Mouse (Mus musculus) left cerebral cortex, postnatal 36 days (tissue): ENCODE results near the gene Gsta4. TPM values are rescaled to one million over a fixed set of nuclear protein-coding genes. Genes with fewer than 3 reads are reported as not detected.
"Not testable (repeated sequence)": the region's sequence is repeated elsewhere in the genome, so short reads cannot be mapped to it uniquely, and the experiment has no call there.

ENCODE experiments used
- DNase-seq, 2 experiments: peaks; one replicate each; pipeline ENCODE4 v3.0.0; 2021 to 2022; ENCODE audit warnings: low spot score in 2 of 2, mixed read lengths in 1 of 2
- intact Hi-C: fragments of 180-260 bp; cut with DNase I; formaldehyde crosslinking; loops from one replicate; pipeline ENCODE4 v1.15.1; 2025
- total RNA-seq, 2 experiments: library from RNA; stranded (reverse); gene quantifications; 2 replicates each; pipeline ENCODE4 v1.2.3; 2021

Gsta4 gene
- total RNA-seq, 2 experiments from 2014 or later = 32.4 to 35.9 TPM

- DNase-seq = no peak
- intact Hi-C loops = no loop called here
Observed at GRCm38 (mm10) chr9:78223221-78223902, 40.8 kb downstream of the Gsta4 start.

DNA sequence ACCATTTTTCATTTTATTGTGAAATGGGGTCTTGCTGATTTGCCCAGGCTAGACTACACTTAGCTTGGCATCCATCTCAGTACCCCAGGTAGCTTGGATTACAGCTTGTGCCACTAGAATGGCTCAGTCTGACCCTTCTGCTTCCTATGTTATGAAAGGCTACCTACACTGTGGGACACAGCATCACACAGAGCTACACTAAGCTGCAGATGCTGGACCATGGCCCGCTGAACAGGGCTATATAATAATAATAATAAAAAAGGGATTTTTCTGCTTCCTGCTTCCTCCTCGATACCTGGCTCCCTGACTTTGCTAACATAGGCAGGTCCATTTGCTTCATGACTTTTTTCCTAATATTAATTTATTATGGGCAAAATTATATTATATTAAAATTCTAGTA, 41.8 kb downstream of the Gsta4 start:
- DNase-seq = no peak
- intact Hi-C loops = no loop called here

- intact Hi-C loops = no loop called here
- DNase-seq = no peak
Observed at GRCm38 (mm10) chr9:78225304-78225703, 42.7 kb downstream of the Gsta4 start.

DNA sequence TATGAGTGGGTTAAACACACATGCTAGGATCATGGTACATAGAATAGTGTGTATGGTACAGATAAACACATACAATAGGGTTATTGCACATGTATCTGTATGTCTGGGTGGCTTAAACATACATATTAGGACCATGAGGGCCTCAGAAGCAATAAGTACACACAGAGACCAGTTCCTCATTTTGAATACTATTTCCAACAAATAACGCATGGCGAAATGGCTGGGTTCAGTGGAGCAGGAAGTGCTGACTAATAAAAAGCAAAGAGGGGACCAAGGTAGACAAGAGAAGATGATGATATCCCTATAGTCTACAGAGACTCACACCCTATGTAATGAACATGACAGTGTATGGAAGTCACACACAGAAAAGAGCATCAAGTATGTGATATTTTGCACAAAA, 45.5 kb downstream of the Gsta4 start:
- no peak for DNase-seq
- intact Hi-C loops = no loop called here

DNA sequence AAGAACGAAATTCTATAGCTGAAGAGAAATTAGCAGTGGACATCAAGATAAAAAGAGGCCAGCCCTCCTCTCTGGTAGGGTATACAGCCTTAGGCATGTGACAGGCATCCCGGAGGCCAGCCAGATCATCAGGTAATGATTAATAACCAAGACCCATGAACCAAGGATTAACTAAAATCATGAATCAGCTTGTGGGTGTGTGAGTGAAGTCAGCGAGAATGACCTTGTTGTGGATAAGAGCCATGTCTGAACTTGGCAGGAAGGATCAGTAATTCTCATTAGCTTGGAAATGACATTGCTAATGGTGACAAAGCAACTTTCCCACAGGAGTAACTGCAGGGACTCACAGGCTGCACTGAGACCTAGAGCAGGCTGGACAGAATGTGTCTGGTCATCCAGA, 47.1 kb downstream of the Gsta4 start:
- DNase-seq, intact Hi-C loops: not testable (repeated sequence)

DNA sequence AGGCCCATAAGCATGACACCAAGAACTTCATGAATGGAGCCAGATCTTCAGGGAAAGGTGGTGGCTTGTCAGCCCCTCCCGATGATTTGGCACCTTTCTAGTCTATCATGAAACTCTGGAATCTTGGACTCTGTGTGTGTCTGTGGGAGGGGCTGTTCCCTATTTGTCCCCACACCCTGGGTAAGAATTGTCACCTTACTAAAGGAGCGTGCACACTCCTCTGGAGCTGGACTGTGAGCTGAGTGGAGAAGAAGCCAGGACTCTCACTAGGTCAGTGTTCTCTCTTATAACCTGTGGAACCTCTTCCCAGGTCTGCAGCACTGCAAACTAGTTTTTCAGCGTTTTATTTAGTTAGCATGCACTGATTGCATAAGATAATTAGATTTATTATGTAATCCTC, 47.9 kb downstream of the Gsta4 start, which contains the start of gene Gsta1:
Gsta1 (plus strand) TSS at position 196 of the 400 bp plus-strand sequence.
- DNase-seq, intact Hi-C loops: not testable (repeated sequence)

- intact Hi-C loops = not testable (repeated sequence)
Observed at GRCm38 (mm10) chr9:78233121-78233695, 50.6 kb downstream of the Gsta4 start.

DNA sequence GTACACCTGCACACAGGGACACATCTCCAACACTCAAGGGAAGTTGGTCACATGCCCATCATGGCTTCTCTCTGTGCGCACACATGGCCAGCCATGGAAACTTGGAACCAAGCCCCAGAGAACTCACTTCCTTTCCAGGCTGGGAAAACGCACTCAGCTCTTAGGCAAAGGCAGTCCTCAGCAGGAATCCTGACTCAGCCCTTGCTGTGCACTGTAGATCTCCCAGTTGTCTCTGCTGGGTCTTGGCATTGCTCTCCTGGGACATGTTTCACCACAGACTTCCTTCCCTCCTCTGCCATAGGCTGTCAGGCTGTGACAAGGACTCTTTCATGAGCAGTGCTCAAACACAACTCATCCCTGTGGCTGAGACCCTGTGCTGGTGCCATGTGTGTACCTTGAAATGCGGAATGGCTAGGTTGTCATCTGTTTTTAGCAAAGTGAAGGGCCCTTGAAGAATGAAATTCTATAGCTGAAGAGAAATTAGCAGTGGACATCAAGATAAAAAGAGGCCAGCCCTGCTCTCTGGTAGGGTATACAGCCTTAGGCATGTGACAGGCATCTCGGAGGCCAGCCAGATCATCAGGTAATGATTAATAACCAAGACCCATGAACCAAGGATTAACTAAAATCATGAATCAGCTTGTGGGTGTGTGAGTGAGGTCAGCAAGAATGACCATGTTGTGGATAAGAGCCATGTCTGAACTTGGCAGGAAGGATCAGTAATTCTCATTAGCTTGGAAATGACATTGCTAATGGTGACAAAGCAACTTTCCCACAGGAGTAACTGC, 73.3 kb downstream of the Gsta4 start:
- intact Hi-C loops = not testable (repeated sequence)

More at GRCm38 (mm10) chr9:78233121-78233695, 50.6 kb downstream of the Gsta4 start:
- DNase-seq = not testable (repeated sequence)

DNA sequence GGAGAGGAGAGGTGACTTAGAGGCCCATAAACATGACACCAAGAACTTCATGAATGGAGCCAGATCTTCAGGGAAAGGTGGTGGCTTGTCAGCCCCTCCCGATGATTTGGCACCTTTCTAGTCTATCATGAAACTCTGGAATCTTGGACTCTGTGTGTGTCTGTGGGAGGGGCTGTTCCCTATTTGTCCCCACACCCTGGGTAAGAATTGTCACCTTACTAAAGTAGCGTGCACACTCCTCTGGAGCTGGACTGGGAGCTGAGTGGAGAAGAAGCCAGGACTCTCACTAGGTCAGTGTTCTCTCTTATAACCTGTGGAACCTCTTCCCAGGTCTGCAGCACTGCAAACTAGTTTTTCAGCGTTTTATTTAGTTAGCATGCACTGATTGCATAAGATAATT, 74.3 kb downstream of the Gsta4 start, which contains the start of gene Gm3776:
Gm3776 (plus strand) TSS at position 216 of the 400 bp plus-strand sequence.
- DNase-seq, intact Hi-C loops: not testable (repeated sequence)

More for the DNA sequence above, 73.3 kb downstream of the Gsta4 start:
- not testable (repeated sequence) for DNase-seq

Other genes starting within 250 kb of the Gsta4 start
- gene Gcm1, start 130.8 kb upstream of the Gsta4 start, total RNA-seq = not detected
- gene Fbxo9, start 73.7 kb upstream of the Gsta4 start, total RNA-seq = 100 to 1,000 TPM; 124 to 126 TPM
- gene Ick, start 73.6 kb upstream of the Gsta4 start, total RNA-seq = 10 to 100 TPM; 19.3 to 20.6 TPM
- not detected for gene Gsta1, start 47.9 kb downstream of the Gsta4 start, total RNA-seq
- not detected for gene Gm3776, start 74.4 kb downstream of the Gsta4 start, total RNA-seq
- not detected for gene Gm10639, start 107.1 kb downstream of the Gsta4 start, total RNA-seq
- not detected for gene Omt2a, start 132.0 kb downstream of the Gsta4 start, total RNA-seq
- gene Omt2b, start 144.8 kb downstream of the Gsta4 start, total RNA-seq = not detected
- gene Gsta2, start 173.0 kb downstream of the Gsta4 start, total RNA-seq = not detected
- not detected for gene Dppa5a, start 185.4 kb downstream of the Gsta4 start, total RNA-seq
- gene Ooep, start 196.0 kb downstream of the Gsta4 start, total RNA-seq = not detected
- not detected for gene Ddx43, start 213.0 kb downstream of the Gsta4 start, total RNA-seq